Mouse (Mus musculus): ENCODE data around the gene Uchl5.

Uchl5 gene

DNA sequence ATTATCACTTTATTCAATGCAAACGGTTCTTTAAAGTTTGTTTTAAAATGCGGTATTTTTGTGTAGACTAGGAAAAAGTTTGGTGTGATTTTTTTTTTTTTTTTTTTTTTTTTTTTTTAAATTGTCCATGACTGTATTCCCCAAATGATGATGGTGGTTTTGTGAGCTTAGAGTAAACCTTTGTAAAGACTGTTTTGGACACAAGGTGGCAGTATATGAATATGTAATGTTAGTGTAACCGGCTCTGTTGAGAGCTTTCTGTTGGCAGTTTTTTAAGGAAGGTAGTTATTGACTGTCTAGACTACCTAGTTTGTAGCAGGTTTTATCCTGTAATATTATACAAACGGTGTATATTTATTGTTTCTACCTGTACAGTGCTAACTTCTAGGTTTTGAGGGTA lies 26.5 kb downstream of the Uchl5 start:
- DNase-seq (ENCODE audit: low spot score): peak; percentile 29

GRCm38 (mm10) chr1:143809062-143809461 lies 32.0 kb downstream of the Uchl5 start:
- no peak for DNase-seq (ENCODE audit: low spot score)

- DNase-seq (ENCODE audit: low spot score): peak; percentile 66
Observed at GRCm38 (mm10) chr1:143813676-143814360, 36.7 kb downstream of the Uchl5 start.

DNA sequence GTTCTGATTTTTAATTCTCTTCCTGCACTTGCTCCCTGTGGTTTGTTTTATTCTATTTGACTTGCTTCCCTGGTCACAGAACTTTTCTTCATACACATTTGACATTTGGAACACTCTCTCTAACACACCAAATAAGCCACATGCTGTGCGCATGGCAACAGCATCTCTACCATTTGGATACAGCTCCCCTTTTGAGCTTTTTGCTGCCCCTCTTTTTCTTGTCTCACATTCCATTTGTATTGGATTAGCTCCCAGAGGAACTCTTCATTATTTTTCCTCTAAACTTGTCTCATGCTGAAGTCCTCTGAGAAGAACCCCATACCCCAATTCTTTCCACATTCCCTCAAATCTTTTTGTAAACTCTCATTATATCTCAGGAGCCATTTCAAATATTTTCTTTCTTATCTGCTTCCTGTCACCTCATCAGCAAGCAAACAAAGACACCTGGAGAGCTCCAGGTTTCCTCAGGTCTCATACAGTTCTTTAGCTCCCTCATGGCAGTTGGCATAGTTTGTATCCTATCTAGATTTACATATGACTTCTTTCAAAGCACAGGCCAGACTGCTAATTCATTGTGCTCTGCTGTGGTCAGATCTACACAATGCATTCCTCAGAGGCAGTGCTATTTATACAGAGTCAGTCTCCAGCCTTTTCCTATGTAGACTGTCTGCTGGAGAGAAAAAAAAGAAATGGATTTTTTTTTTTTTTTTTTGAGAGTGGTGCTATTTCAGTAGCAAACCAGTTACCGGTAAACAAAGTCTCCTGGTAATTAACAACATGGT lies 43.2 kb downstream of the Uchl5 start:
- DNase-seq (ENCODE audit: low spot score): no peak

DNA sequence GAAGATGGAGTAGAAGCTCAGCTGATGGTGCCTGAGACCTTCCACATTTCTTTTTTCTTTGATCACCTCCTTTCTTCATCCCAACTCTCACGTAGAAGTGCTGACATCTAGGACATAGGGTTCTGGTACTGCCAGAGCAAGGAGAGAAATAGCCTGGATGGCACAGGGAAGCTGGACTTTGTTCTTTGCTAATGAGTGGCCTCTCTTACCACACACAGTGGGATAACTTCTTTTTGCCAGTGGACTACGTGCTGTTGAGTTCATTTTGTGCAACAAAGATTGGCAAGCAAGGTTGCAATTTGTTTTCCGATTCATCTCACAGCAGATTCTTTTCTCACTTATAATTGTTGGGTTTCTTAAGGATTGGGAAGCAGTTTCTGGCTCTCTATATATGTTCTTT lies 45.6 kb downstream of the Uchl5 start:
- DNase-seq (ENCODE audit: low spot score): no peak

DNA sequence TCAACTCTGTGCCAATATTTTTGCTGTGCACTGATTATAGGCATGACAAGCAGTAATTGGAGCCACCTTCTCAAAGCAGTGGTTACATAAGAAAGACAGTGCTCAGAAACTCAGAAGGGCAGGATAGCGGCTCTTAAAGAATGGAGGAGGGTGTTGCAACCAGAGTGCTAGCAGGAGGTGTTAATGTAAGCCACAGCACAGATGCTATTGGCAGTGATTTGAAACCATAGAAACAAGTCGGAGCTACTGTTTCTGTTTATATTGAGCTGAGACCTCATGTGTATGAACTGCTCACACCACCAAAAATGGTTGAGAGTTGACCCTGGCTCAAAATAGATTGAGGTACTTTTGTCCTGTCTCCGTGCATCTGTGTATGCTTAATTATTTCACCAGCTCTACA lies 53.6 kb downstream of the Uchl5 start:
- DNase-seq (ENCODE audit: low spot score): no peak

- DNase-seq (ENCODE audit: low spot score): no peak
Observed at GRCm38 (mm10) chr1:143836363-143837182, 59.5 kb downstream of the Uchl5 start.

GRCm38 (mm10) chr1:143837681-143838080 lies 60.6 kb downstream of the Uchl5 start:
- DNase-seq (ENCODE audit: low spot score): no peak

DNA sequence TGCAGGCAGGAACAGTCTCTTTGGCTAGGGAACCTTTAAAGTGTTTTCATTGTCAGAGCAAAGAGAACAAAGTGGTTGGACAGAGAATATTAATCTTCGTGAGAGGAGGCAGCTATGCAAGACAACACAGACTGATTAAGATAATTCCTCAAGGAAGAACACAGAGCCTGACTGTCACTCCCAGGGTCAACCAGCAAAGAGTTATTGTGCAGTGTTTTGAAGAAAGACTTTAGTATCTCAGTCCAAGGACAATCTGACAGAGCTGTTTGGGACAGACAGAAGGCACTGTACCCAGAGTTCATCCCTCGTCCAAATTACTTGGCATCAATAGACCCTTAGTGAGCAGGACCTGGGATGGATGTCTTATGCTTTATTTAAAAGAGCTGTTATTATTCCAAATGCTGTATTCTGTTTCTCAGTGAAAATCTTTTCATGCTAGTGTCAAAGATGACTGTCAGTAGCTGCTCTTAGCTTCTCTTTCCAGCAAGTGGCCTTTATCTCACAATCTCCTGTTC lies 61.9 kb downstream of the Uchl5 start:
- no peak for DNase-seq (ENCODE audit: low spot score)

- DNase-seq (ENCODE audit: low spot score): no peak
Observed at GRCm38 (mm10) chr1:143852329-143852728, 75.3 kb downstream of the Uchl5 start.

GRCm38 (mm10) chr1:143852779-143853358 lies 75.8 kb downstream of the Uchl5 start:
- no peak for DNase-seq (ENCODE audit: low spot score)

DNA sequence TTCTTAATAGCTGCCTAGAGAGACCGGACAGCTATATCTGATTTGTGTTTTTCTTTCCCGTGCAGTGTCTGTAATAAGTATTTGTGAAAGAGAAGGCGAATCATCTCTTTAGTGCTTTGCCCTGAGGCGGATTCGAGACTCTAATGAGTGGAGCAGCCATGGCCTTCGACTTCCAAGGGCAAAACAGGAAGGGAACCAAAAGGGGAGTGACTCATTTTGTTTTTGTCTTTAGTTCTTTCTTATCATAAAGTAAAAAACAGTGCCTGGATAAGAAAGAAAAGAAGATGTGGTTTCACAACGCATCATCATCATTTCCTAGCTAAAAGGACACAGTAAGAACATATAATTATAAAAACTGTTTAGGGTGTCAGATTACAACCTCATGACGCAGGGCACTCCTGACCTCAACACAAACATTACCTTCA lies 76.6 kb downstream of the Uchl5 start:
- no peak for DNase-seq (ENCODE audit: low spot score)

DNA sequence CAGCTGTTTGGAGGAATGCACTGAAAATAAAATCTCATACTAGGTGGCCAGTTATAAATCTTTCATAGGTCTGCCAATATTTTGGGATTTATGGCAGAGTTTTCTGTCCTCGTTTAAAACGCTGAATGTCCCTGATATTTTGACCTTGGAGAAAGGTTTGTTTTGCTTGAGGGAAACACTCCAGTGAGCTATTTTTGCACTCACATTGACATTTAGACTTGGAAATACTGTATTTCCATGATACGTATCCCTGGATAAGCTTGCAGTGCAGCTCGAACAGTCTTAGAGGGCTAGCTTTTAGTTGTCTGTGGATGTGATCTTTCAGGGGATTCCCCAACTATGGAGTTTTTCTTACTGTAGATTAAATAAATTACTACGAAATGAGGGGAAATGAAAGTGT lies 78.6 kb downstream of the Uchl5 start:
- no peak for DNase-seq (ENCODE audit: low spot score)

All from T-cell, adult 2 months (primary cell).